Mouse (Mus musculus) bone marrow macrophage, adult 2 months (primary cell): ENCODE measurements around the gene Hacl1.

Experiments
- CTCF ChIP-seq: IDR thresholded peaks from 2 replicates; pipeline ENCODE4 v1.5.1; 2012; ENCODE audit warnings: low read depth, mild to moderate bottlenecking, low read length, moderate library complexity
- POLR2A ChIP-seq: IDR thresholded peaks from 2 replicates; pipeline ENCODE4 v1.6.1; 2012; ENCODE audit warnings: mild to moderate bottlenecking, low read depth, low read length, borderline replicate concordance

GRCm38 (mm10) chr14:31611986-31612385 is 29.1 kb downstream of the Hacl1 start:
- TF ChIP-seq POLR2A: no peak
- TF ChIP-seq CTCF: no peak
